Mouse (Mus musculus) heart, embryonic 14.5 days (tissue): ENCODE measurements around the gene Cttnbp2nl. TPM values are rescaled to one million over a fixed set of nuclear protein-coding genes. Genes with fewer than 3 reads are reported as not detected.

Experiments used
- ATAC-seq: fragments of 200-750 bp; cut with Nextera tagmentation; 2 replicates; pipeline ENCODE4 v1.8.0; 2017; ENCODE audit warnings: low read depth, moderate TSS enrichment; ENCODE audit not compliant: insufficient number of reproducible peaks, insufficient read depth, low FRiP score
- H3K27ac ChIP-seq, 2 experiments: fragments of 200-500 bp in 1 of 2; fragments of 300-500 bp in 1 of 2; sonication (generic) in 1 of 2; replicated peaks in 1 of 2; 2 replicates each; pipeline ENCODE4 v1.5.1; 2012 to 2014; ENCODE audit warnings: low read depth in 2 of 2, low read length in 2 of 2, control low read depth in 1 of 2, mild to moderate bottlenecking in 1 of 2, mixed read lengths in 1 of 2; ENCODE audit not compliant: control insufficient read depth in 1 of 2, insufficient read depth in 1 of 2
- H3K27me3 ChIP-seq: fragments of 300-500 bp; sonication (generic); 2 replicates; pipeline ENCODE4 v1.6.1; 2014; ENCODE audit warnings: mild to moderate bottlenecking, low read length, control low read depth; ENCODE audit not compliant: control insufficient read depth, insufficient read depth
- H3K36me3 ChIP-seq: fragments of 300-500 bp; sonication (generic); 2 replicates; pipeline ENCODE4 v1.6.1; 2014; ENCODE audit warnings: mild to moderate bottlenecking, control low read depth, low read length, mixed read lengths; ENCODE audit not compliant: control insufficient read depth, insufficient read depth
- H3K4me1 ChIP-seq, 2 experiments: fragments of 200-500 bp in 1 of 2; fragments of 300-500 bp in 1 of 2; sonication (generic) in 1 of 2; 2 replicates each; pipeline ENCODE4 v1.6.1; 2012 to 2014; ENCODE audit warnings: low read length in 2 of 2, control low read depth in 1 of 2, mixed read lengths in 1 of 2; ENCODE audit not compliant: control insufficient read depth in 2 of 2, insufficient read depth in 2 of 2
- H3K4me2 ChIP-seq: fragments of 300-500 bp; sonication (generic); 2 replicates; pipeline ENCODE4 v1.6.1; 2014; ENCODE audit warnings: mild to moderate bottlenecking, low read length
- H3K4me3 ChIP-seq, 2 experiments: fragments of 200-500 bp in 1 of 2; fragments of 300-500 bp in 1 of 2; sonication (generic) in 1 of 2; 2 replicates each; pipeline ENCODE4 v1.5.1; 2012 to 2014; ENCODE audit warnings: low read length in 2 of 2, mild to moderate bottlenecking in 2 of 2, control low read depth in 1 of 2, low read depth in 1 of 2, moderate library complexity in 1 of 2; ENCODE audit not compliant: control insufficient read depth in 1 of 2, insufficient read depth in 1 of 2
- H3K9ac ChIP-seq: fragments of 300-500 bp; sonication (generic); 2 replicates; pipeline ENCODE4 v1.6.1; 2014; ENCODE audit warnings: mild to moderate bottlenecking, low read length
- H3K9me3 ChIP-seq: fragments of 300-500 bp; sonication (generic); 2 replicates; pipeline ENCODE4 v1.6.1; 2016; ENCODE audit warnings: low read length, control low read depth; ENCODE audit not compliant: control insufficient read depth
- WGBS: fragments of 180-500 bp; shearing (Covaris S2); extraction: QIAGEN DNeasy Blood & Tissue Kit; methylation state at CpG from one replicate; pipeline ENCODE4 v1.1.7; 2014; 5-methylcytosine and 5-hydroxymethylcytosine counted together
- polyA plus RNA-seq: library from polyadenylated mRNA; unstranded; fragments of >200 nt; fragmentation: Nextera tagmentation; extraction: Ambion mirVana; gene quantifications from 2 replicates; pipeline ENCODE4 v1.2.1, GENCODE M21; 2014

The Cttnbp2nl gene
- polyA plus RNA-seq, 1 experiment from 2014 or later: 22.8 TPM

DNA sequence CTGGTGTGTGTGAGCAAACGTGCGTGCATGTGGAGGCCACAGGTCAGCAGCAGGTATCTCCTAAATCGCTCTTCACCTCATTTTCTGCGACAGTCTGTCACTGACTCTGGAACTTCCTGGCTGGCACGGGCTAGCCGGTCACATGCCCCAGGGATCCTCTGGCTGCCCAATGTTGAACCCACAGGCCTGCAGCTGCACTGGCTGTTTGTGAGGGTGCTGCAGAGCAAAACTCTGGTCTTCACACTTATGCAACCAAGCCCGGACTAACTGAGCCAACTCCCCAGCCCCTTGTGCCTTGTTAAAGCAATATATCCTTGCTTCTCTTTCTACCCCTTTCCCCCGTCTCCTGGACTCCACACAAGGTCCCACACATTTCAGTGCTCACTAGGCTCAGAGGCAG lies 5.3 kb downstream of the Cttnbp2nl start:
- Histone ChIP-seq H3K9ac (peak overlapping the region; percentile 65), H3K4me1 (peaks cover 36 to 74% of the 10 kb centered on the region in 2 experiments), H3K27ac (peak overlapping the region; percentile 72 to 83), H3K9me3 (no peaks in the 10 kb centered on the region), H3K27me3 (no peaks in the 10 kb centered on the region), H3K4me3 (peak overlapping the region in 1 of 2 experiments; percentile 12; a peak in 1 of 4 replicates), H3K4me2 (peak overlapping the region; percentile 58), H3K36me3 (no peaks in the 10 kb centered on the region)
- 10% methylated on average over 8 of the region's 8 CpGs for WGBS
- ATAC-seq: 0 out of 2 replicates have a peak, but pooled peaks have one; percentile 40

GRCm38 (mm10) chr3:105046870-105047269 lies 6.1 kb downstream of the Cttnbp2nl start:
- no peaks in the 10 kb centered on the region for H3K36me3 ChIP-seq
- peak overlapping the region in 1 of 2 experiments; percentile 12; a peak in 1 of 4 replicates for H3K4me3 ChIP-seq
- 3% methylated on average over 5 of the region's 5 CpGs for WGBS
- H3K4me1 ChIP-seq: peaks cover 39 to 82% of the 10 kb centered on the region in 2 experiments
- H3K4me2 ChIP-seq: peak overlapping the region; percentile 58
- peak overlapping the region; percentile 65 for H3K9ac ChIP-seq
- ATAC-seq: peak; percentile 23; the same call in 1 of the 2 replicates
- H3K27me3 ChIP-seq: no peaks in the 10 kb centered on the region
- no peaks in the 10 kb centered on the region for H3K9me3 ChIP-seq
- peak overlapping the region; percentile 72 to 83 for H3K27ac ChIP-seq

GRCm38 (mm10) chr3:105043746-105044145 lies 9.2 kb downstream of the Cttnbp2nl start:
- 84% methylated on average over 5 of the region's 5 CpGs for WGBS
- no peak overlapping the region for H3K4me3 ChIP-seq
- H3K4me2 ChIP-seq: no peak overlapping the region
- peaks cover 6% of the 10 kb centered on the region for H3K36me3 ChIP-seq
- no peak overlapping the region for H3K27ac ChIP-seq
- no peaks in the 10 kb centered on the region for H3K9me3 ChIP-seq
- no peaks in the 10 kb centered on the region for H3K27me3 ChIP-seq
- H3K4me1 ChIP-seq: peaks cover 42 to 82% of the 10 kb centered on the region in 2 experiments
- H3K9ac ChIP-seq: no peak overlapping the region
- no peak for ATAC-seq

DNA sequence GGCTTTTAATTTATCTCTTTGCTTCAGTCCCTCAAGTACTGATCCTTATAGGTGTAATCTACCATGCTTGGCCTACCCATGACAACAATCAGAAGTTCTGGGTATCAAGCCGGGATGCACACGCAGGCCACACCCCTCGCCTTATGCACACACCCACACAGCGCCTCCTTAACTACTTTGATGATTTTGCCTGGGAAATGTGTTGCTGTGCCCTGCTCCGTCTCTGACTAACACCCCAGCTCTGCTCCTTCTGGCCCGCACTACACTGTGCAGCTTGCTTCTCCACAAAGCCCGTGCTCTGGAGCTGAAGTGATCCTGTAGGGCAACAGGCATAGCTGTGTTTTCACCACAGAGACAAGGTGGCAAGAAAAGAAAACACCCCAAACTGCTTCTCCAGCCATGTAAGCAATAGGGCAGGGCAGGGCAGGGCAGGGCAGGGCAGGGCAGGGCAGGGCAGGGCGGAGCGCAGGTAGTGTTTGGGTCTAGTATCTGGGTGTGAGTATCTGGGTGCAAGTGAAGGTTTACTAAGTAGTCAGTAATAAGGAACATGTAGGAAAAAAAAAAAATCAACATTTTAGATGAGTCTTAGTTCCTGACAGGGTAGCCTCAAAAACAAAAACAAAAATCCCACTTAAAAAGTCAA lies 11.8 kb downstream of the Cttnbp2nl start:
- H3K27me3 ChIP-seq: no peaks in the 10 kb centered on the region
- no peak overlapping the region for H3K27ac ChIP-seq
- no peak for ATAC-seq
- no peak overlapping the region for H3K4me2 ChIP-seq
- 81% methylated on average over 9 of the region's 9 CpGs for WGBS
- H3K36me3 ChIP-seq: peaks cover 32% of the 10 kb centered on the region
- H3K4me1 ChIP-seq: peaks cover 33 to 61% of the 10 kb centered on the region in 2 experiments
- H3K9me3 ChIP-seq: no peaks in the 10 kb centered on the region
- H3K9ac ChIP-seq: no peak overlapping the region
- H3K4me3 ChIP-seq: no peak overlapping the region

DNA sequence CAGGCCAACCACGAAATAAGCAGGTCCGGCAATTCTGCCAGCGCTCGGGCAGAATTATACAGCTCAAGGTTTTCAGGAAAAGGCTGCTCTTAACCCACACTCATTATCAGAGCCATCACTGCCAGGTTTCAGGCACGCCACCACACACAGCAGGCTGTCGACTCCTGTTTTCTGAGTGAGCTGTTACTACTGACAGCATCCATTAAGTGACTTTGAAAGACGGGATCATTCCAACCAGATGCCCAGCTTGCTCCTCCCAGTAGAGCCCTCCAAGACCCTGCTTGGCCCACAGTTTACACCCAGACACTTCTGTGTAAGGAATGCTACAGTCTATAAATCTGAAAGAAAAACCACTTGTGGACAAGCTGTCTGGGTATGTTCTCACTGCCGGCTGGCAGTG lies 12.9 kb downstream of the Cttnbp2nl start:
- WGBS: 28% methylated on average over 8 of the region's 8 CpGs
- Histone ChIP-seq H3K9me3 (no peaks in the 10 kb centered on the region), H3K4me2 (no peak overlapping the region), H3K27ac (peak overlapping the region in 1 of 2 experiments; percentile 17; a peak in 2 of 4 replicates), H3K9ac (no peak overlapping the region), H3K4me1 (peaks cover 26 to 51% of the 10 kb centered on the region in 2 experiments), H3K36me3 (peaks cover 43% of the 10 kb centered on the region), H3K4me3 (no peak overlapping the region), H3K27me3 (no peaks in the 10 kb centered on the region)
- no peak for ATAC-seq

- peaks cover 70% of the 10 kb centered on the region for H3K36me3 ChIP-seq
- no peak overlapping the region for H3K4me3 ChIP-seq
- H3K9me3 ChIP-seq: no peaks in the 10 kb centered on the region
- H3K4me2 ChIP-seq: no peak overlapping the region
- peaks cover 13 to 30% of the 10 kb centered on the region in 2 experiments for H3K4me1 ChIP-seq
- WGBS: 81% methylated on average over 6 of the region's 6 CpGs
- H3K9ac ChIP-seq: no peak overlapping the region
- no peak overlapping the region for H3K27ac ChIP-seq
- H3K27me3 ChIP-seq: no peaks in the 10 kb centered on the region
- ATAC-seq: no peak
Measured at GRCm38 (mm10) chr3:105037240-105037770, 15.6 kb downstream of the Cttnbp2nl start.

GRCm38 (mm10) chr3:105036281-105036847 lies 16.6 kb downstream of the Cttnbp2nl start:
- no peak for ATAC-seq

More at GRCm38 (mm10) chr3:105036281-105036847, 16.6 kb downstream of the Cttnbp2nl start:
- Histone ChIP-seq H3K27me3 (no peaks in the 10 kb centered on the region), H3K4me2 (no peak overlapping the region), H3K4me3 (no peak overlapping the region), H3K27ac (peak overlapping the region; percentile 54 to 56), H3K36me3 (peaks cover 80% of the 10 kb centered on the region), H3K9me3 (no peaks in the 10 kb centered on the region), H3K4me1 (peaks cover 11 to 24% of the 10 kb centered on the region in 2 experiments), H3K9ac (no peak overlapping the region)
- WGBS: 62% methylated on average over 10 of the region's 10 CpGs
